Mouse (Mus musculus) bone marrow, adult 2 months (tissue): ENCODE results near the gene Pgm1.

ENCODE experiments used
- CTCF ChIP-seq: fragments of 200-500 bp; IDR thresholded peaks from 2 replicates; pipeline ENCODE4 v1.5.1; 2011; ENCODE audit warnings: low read length, control low read depth; ENCODE audit not compliant: control insufficient read depth, insufficient read depth
- POLR2A ChIP-seq: fragments of 200-500 bp; IDR thresholded peaks from 2 replicates; pipeline ENCODE4 v1.6.1; 2011; ENCODE audit warnings: low read depth, mild to moderate bottlenecking, control low read depth, low read length, borderline replicate concordance; ENCODE audit not compliant: control insufficient read depth

DNA sequence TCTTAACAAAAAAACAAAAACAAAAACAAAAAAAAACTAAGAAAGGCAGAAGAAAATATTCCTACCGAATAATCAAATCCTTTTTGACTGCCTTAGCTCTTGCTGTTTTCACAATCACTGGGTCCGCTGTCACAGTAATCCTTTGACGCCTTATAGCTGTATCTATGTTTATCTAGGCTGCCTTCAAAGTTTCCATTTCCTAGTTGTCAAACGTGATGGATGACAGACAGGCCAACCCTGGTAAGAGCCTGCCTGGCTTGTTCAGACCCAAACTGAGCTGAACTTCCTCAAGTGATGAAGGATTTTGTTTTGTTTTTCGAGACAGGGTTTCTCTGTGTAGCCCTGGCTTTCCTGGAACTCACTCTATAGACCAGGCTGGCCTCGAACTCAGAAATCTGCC lies 693 bp upstream of the Pgm1 start:
- TF ChIP-seq CTCF (no peak), POLR2A (no peak)
